Mouse (Mus musculus) intestine, embryonic 14.5 days (tissue): ENCODE data around the gene Angpt4. TPM values are rescaled to one million over a fixed set of nuclear protein-coding genes. Genes with fewer than 3 reads are reported as not detected.
A peak's percentile ranks its signal among the peaks of the same experiment; 100 is the strongest.

Source experiments
- ATAC-seq: fragments of 200-750 bp; cut with Nextera tagmentation; replicated peaks from 2 replicates; pipeline ENCODE4 v1.8.0; 2017; ENCODE audit warnings: low read depth, moderate number of reproducible peaks, moderate TSS enrichment, moderate library complexity; ENCODE audit not compliant: low FRiP score, low TSS enrichment
- DNase-seq: peaks from one replicate; pipeline ENCODE4 v3.0.0-alpha.2; 2018; ENCODE audit warnings: low spot score
- H3K27ac ChIP-seq: fragments of 300-500 bp; sonication (generic); 2 replicates; pipeline ENCODE4 v1.5.1; 2014; ENCODE audit warnings: low read depth, mild to moderate bottlenecking, control low read depth
- H3K27me3 ChIP-seq: fragments of 300-500 bp; sonication (generic); replicated peaks from 2 replicates; pipeline ENCODE4 v1.6.1; 2014; ENCODE audit warnings: low read length, control low read depth; ENCODE audit not compliant: control insufficient read depth, insufficient read depth
- H3K36me3 ChIP-seq: fragments of 300-500 bp; sonication (generic); 2 replicates; pipeline ENCODE4 v1.6.1; 2014; ENCODE audit warnings: low read length, control low read depth; ENCODE audit not compliant: control insufficient read depth, insufficient read depth
- H3K4me1 ChIP-seq: fragments of 300-500 bp; sonication (generic); replicated peaks from 2 replicates; pipeline ENCODE4 v1.6.1; 2014; ENCODE audit warnings: low read length, control low read depth, mixed read lengths; ENCODE audit not compliant: control insufficient read depth, insufficient read depth
- H3K4me2 ChIP-seq: fragments of 300-500 bp; sonication (generic); 2 replicates; pipeline ENCODE4 v1.6.1; 2014; ENCODE audit warnings: low read length
- H3K4me3 ChIP-seq: fragments of 300-500 bp; sonication (generic); 2 replicates; pipeline ENCODE4 v1.5.1; 2014; ENCODE audit warnings: low read depth, low read length, control low read depth, mixed read lengths
- H3K9ac ChIP-seq: fragments of 300-500 bp; sonication (generic); 2 replicates; pipeline ENCODE4 v1.6.1; 2014; ENCODE audit warnings: mild to moderate bottlenecking, low read length
- H3K9me3 ChIP-seq: fragments of 300-500 bp; sonication (generic); 2 replicates; pipeline ENCODE4 v1.6.1; 2016; ENCODE audit warnings: low read length, control low read depth; ENCODE audit not compliant: control insufficient read depth
- WGBS: fragments of 180-500 bp; shearing (Covaris S2); extraction: QIAGEN DNeasy Blood & Tissue Kit; methylation state at CpG from one replicate; pipeline ENCODE4 v1.1.7; 2014; 5-methylcytosine and 5-hydroxymethylcytosine counted together
- microRNA counts: library from miRNA; unstranded; fragments of <30 nt; microRNA quantifications from one replicate; lab custom pipeline; 2016
- microRNA-seq: library from miRNA; unstranded; fragments of <30 nt; microRNA quantifications from one replicate; pipeline ENCODE4, GENCODE M21; 2016
- polyA plus RNA-seq: library from polyadenylated mRNA; unstranded; fragments of >200 nt; fragmentation: Nextera tagmentation; extraction: Ambion mirVana; gene quantifications from 2 replicates; pipeline ENCODE4 v1.2.1, GENCODE M21; 2014

The Angpt4 gene
- polyA plus RNA-seq, 1 experiment from 2014 or later: 1.2 TPM

GRCm38 (mm10) chr2:151986958-151987357 is 75.9 kb downstream of the Angpt4 start:
- ATAC-seq (no peak), DNase-seq (no peak)
- no peaks in the 10 kb centered on the region for H3K36me3 ChIP-seq
- no peaks in the 10 kb centered on the region for H3K9me3 ChIP-seq
- H3K4me2 ChIP-seq: no peak overlapping the region
- H3K9ac ChIP-seq: no peak overlapping the region
- H3K4me1 ChIP-seq: 0 out of 2 replicates have a peak, but pooled peaks cover 2% of the 10 kb centered on the region
- no peak overlapping the region for H3K27ac ChIP-seq
- H3K27me3 ChIP-seq: no peaks in the 10 kb centered on the region
- WGBS: 80% methylated on average over 8 of the region's 8 CpGs
- no peak overlapping the region for H3K4me3 ChIP-seq

GRCm38 (mm10) chr2:151988978-151989377 is 78.0 kb downstream of the Angpt4 start:
- 0 out of 2 replicates have a peak, but pooled peaks cover 7% of the 10 kb centered on the region for H3K27me3 ChIP-seq
- H3K9me3 ChIP-seq: no peaks in the 10 kb centered on the region
- H3K4me2 ChIP-seq: no peak overlapping the region
- 73% methylated on average over 2 of the region's 2 CpGs for WGBS
- no peak for DNase-seq
- H3K36me3 ChIP-seq: no peaks in the 10 kb centered on the region
- H3K9ac ChIP-seq: no peak overlapping the region
- no peak overlapping the region for H3K27ac ChIP-seq
- H3K4me1 ChIP-seq: 0 out of 2 replicates have a peak, but pooled peaks cover 2% of the 10 kb centered on the region
- no peak overlapping the region for H3K4me3 ChIP-seq
- ATAC-seq: no peak

- ATAC-seq (no peak), DNase-seq (no peak)
- Histone ChIP-seq H3K36me3 (no peaks in the 10 kb centered on the region), H3K4me1 (no peaks in the 10 kb centered on the region), H3K9me3 (no peaks in the 10 kb centered on the region), H3K27ac (no peak overlapping the region), H3K9ac (no peak overlapping the region), H3K4me3 (no peak overlapping the region), H3K4me2 (no peak overlapping the region), H3K27me3 (peaks cover 12% of the 10 kb centered on the region)
- 12% methylated on average over 1 of the region's 1 CpGs for WGBS
These were observed 80.0 kb downstream of the Angpt4 start for GRCm38 (mm10) chr2:151990985-151991394.

GRCm38 (mm10) chr2:151991446-151991845 is 80.4 kb downstream of the Angpt4 start:
- Histone ChIP-seq H3K27me3 (peaks cover 17% of the 10 kb centered on the region), H3K4me1 (no peaks in the 10 kb centered on the region), H3K36me3 (no peaks in the 10 kb centered on the region), H3K9ac (no peak overlapping the region), H3K4me3 (no peak overlapping the region), H3K4me2 (no peak overlapping the region), H3K9me3 (no peaks in the 10 kb centered on the region), H3K27ac (no peak overlapping the region)
- ATAC-seq (no peak), DNase-seq (no peak)
- 40% methylated on average over 5 of the region's 5 CpGs for WGBS

GRCm38 (mm10) chr2:151994350-151995122 is 83.5 kb downstream of the Angpt4 start:
- WGBS: 9% methylated on average over 22 of the region's 22 CpGs
- Histone ChIP-seq H3K27ac (no peak overlapping the region), H3K36me3 (no peaks in the 10 kb centered on the region), H3K27me3 (peaks cover 33% of the 10 kb centered on the region), H3K9ac (no peak overlapping the region), H3K4me1 (no peaks in the 10 kb centered on the region), H3K4me2 (peak overlapping the region; percentile 33; the same call in 1 of the 2 replicates), H3K9me3 (no peaks in the 10 kb centered on the region), H3K4me3 (no peak overlapping the region)
- DNase-seq: peak; percentile 92
- 0 out of 2 replicates have a peak, but pooled peaks have one; percentile 24 for ATAC-seq

MicroRNA genes within 50 kb of the gene (microRNA counts, 519-probe panel; counts per million panel counts)
- not detected for microRNA mmu-miR-1953 (lab: Ali Mortazavi, UCI)

Small RNA genes within 50 kb of the gene (microRNA-seq; reads per million reads assigned to microRNA genes)
- gene Mir1953: 1.0 reads per million, percentile 8 among the genes with 10 or more reads in this experiment

Other genes starting within 250 kb of the Angpt4 start
- gene Rad21l, start 242.7 kb upstream of the Angpt4 start, polyA plus RNA-seq: not detected in 2 replicates
- gene Tmem74b, start 209.2 kb upstream of the Angpt4 start, polyA plus RNA-seq: 2.3 and 2.7 TPM in 2 replicates
- gene Psmf1, start 167.0 kb upstream of the Angpt4 start, polyA plus RNA-seq: 44.3 and 44.6 TPM in 2 replicates
- not detected in 2 replicates for gene Rspo4, start 68.3 kb upstream of the Angpt4 start, polyA plus RNA-seq
- gene Fam110a, start 69.0 kb downstream of the Angpt4 start, polyA plus RNA-seq: 22.8 and 24.8 TPM in 2 replicates
- 1.8 and 2.0 TPM in 2 replicates for gene Slc52a3, start 85.3 kb downstream of the Angpt4 start, polyA plus RNA-seq
- gene Scrt2, start 170.3 kb downstream of the Angpt4 start, polyA plus RNA-seq: 0.07 and 0.08 TPM in 2 replicates
- gene Srxn1, start 194.3 kb downstream of the Angpt4 start, polyA plus RNA-seq: 12.0 and 12.4 TPM in 2 replicates
- gene Tcf15, start 232.4 kb downstream of the Angpt4 start, polyA plus RNA-seq: 14.4 and 15.9 TPM in 2 replicates